ENCODE assay signal across 18 mouse cellular contexts in the genomic region with DNA sequence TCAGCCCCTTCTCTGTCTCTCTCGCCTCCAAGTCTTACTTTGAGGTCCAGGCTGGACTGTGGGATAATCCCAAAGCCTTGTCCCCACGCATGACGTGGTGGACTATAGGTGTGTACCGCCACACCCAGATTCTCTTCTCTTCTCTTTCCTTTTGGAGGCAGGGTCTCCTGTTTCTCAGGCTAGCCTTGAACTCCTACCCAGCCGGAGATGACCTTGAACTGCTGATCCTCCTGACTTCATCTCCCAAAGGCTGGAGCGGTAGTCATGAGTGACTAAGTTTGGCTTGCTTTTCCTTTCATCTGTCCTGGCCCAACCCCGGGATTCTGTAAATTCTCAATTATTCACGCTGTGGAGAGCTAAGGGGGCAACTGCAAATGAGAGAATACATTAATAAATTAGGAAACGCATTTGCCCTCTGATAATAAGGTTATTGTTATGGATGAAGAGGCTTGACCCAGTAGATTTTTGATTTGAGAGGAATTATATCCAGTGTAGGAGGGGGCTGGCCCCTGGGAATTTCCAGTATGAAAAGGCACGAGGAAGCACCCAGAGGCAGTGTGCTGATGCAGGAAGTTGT. TPM values are rescaled to one million over a fixed set of nuclear protein-coding genes. Genes with fewer than 3 reads are reported as not detected.
DNase-seq lines count a peak whose midpoint lies in the region; ATAC-seq lines count a peak whose summit lies in the region.
"Had no signal": no experiment of that assay in that cellular context is flagged by ENCODE, and none has a peak within 500 bp of the region (broad histone marks: within the 10 kb centered on the region; RNA-seq: fewer than 3 reads in every experiment).

No protein-coding gene starts in this region.

- peak; percentile 19 for DNase-seq in embryonic facial prominence, embryonic 14.5 days (ENCODE audit: low spot score)
- no peak for DNase-seq in embryonic facial prominence, embryonic 10.5 days (ENCODE audit: low spot score)
- DNase-seq in embryo, embryonic 11 days = peak; percentile 50
- DNase-seq in mesoderm, embryonic 11.5 days (ENCODE audit: low read depth, low spot score) = peak; percentile 36
- no peak for DNase-seq in left cerebral cortex, postnatal 14 days (ENCODE audit: low spot score in 2 of 2)
- no peak for DNase-seq in cerebellum, postnatal 4 days (ENCODE audit: low spot score in 2 of 2)
- DNase-seq: adrenal gland, postnatal 10 days; cerebellum, adult 9-11 months; kidney, adult 9 months; kidney, postnatal 4 days; thymus, adult 2 months had no signal

- no peaks in the 10 kb centered on the region for H3K4me1 ChIP-seq in embryonic facial prominence, embryonic 14.5 days (ENCODE audit: control insufficient read depth, insufficient read depth, low read length)
- H3K4me1 ChIP-seq in embryonic facial prominence, embryonic 10.5 days = peaks cover 26% of the 10 kb centered on the region
- H3K4me1 ChIP-seq in midbrain, embryonic 12.5 days = peaks cover 14% of the 10 kb centered on the region
- H3K4me1 ChIP-seq in midbrain, embryonic 15.5 days = no peaks in the 10 kb centered on the region
- H3K4me1 ChIP-seq: heart, embryonic 15.5 days; hindbrain, embryonic 15.5 days had no signal

- H3K9ac ChIP-seq in embryonic facial prominence, embryonic 14.5 days (ENCODE audit: low read depth, low read length) = no peak overlapping the region
- no peak overlapping the region for H3K9ac ChIP-seq in midbrain, embryonic 12.5 days (replicated peaks)
- no peak overlapping the region for H3K9ac ChIP-seq in midbrain, embryonic 15.5 days
- H3K9ac ChIP-seq: embryonic facial prominence, embryonic 13.5 days; forebrain, embryonic 12.5 days; heart, embryonic 15.5 days; hindbrain, embryonic 15.5 days had no signal

- H3K4me3 ChIP-seq in embryonic facial prominence, embryonic 14.5 days (ENCODE audit: low read depth, low read length) = no peak overlapping the region
- no peak overlapping the region for H3K4me3 ChIP-seq in embryonic facial prominence, embryonic 10.5 days
- no peak overlapping the region for H3K4me3 ChIP-seq in midbrain, embryonic 12.5 days
- H3K4me3 ChIP-seq in midbrain, embryonic 15.5 days = no peak overlapping the region
- H3K4me3 ChIP-seq: embryonic facial prominence, embryonic 13.5 days; forebrain, embryonic 12.5 days; heart, embryonic 15.5 days; hindbrain, embryonic 15.5 days; megakaryocyte, embryonic 14.5 days had no signal

- no peak for ATAC-seq in embryonic facial prominence, embryonic 14.5 days (ENCODE audit: low read depth)
- peak; percentile 74 for ATAC-seq in midbrain, embryonic 12.5 days (ENCODE audit: low FRiP score, low read depth)
- ATAC-seq in midbrain, embryonic 15.5 days (replicated peaks) = no peak

- H3K27ac ChIP-seq in embryonic facial prominence, embryonic 14.5 days (replicated peaks; ENCODE audit: low read depth, low read length) = no peak overlapping the region
- H3K27ac ChIP-seq in embryonic facial prominence, embryonic 10.5 days (replicated peaks) = no peak overlapping the region
- H3K27ac ChIP-seq in midbrain, embryonic 12.5 days (replicated peaks) = no peak overlapping the region
- no peak overlapping the region for H3K27ac ChIP-seq in midbrain, embryonic 15.5 days
- H3K27ac ChIP-seq: embryonic facial prominence, embryonic 13.5 days; forebrain, embryonic 12.5 days; heart, embryonic 15.5 days; hindbrain, embryonic 15.5 days had no signal

- no peaks in the 10 kb centered on the region for H3K27me3 ChIP-seq in embryonic facial prominence, embryonic 14.5 days (replicated peaks; ENCODE audit: control insufficient read depth, insufficient read depth, low read length)
- no peaks in the 10 kb centered on the region for H3K27me3 ChIP-seq in embryonic facial prominence, embryonic 10.5 days (replicated peaks; ENCODE audit: low read depth, poor library complexity, severe bottlenecking)
- no peaks in the 10 kb centered on the region for H3K27me3 ChIP-seq in midbrain, embryonic 12.5 days
- H3K27me3 ChIP-seq in midbrain, embryonic 15.5 days (replicated peaks) = no peaks in the 10 kb centered on the region
- H3K27me3 ChIP-seq: embryonic facial prominence, embryonic 13.5 days; forebrain, embryonic 12.5 days; heart, embryonic 15.5 days; hindbrain, embryonic 15.5 days had no signal

- H3K4me2 ChIP-seq in embryonic facial prominence, embryonic 14.5 days (ENCODE audit: low read depth, low read length) = no peak overlapping the region
- H3K4me2 ChIP-seq in midbrain, embryonic 12.5 days (replicated peaks) = no peak overlapping the region
- H3K4me2 ChIP-seq in midbrain, embryonic 15.5 days = no peak overlapping the region
- H3K4me2 ChIP-seq: embryonic facial prominence, embryonic 13.5 days; forebrain, embryonic 12.5 days; heart, embryonic 15.5 days; hindbrain, embryonic 15.5 days had no signal

- no peaks in the 10 kb centered on the region for H3K9me3 ChIP-seq in embryonic facial prominence, embryonic 14.5 days (ENCODE audit: control insufficient read depth, low read length)
- no peaks in the 10 kb centered on the region for H3K9me3 ChIP-seq in embryonic facial prominence, embryonic 10.5 days
- no peaks in the 10 kb centered on the region for H3K9me3 ChIP-seq in midbrain, embryonic 12.5 days
- H3K9me3 ChIP-seq in midbrain, embryonic 15.5 days = no peaks in the 10 kb centered on the region
- H3K9me3 ChIP-seq: embryonic facial prominence, embryonic 13.5 days; forebrain, embryonic 12.5 days; heart, embryonic 15.5 days; hindbrain, embryonic 15.5 days; megakaryocyte, embryonic 14.5 days had no signal

- intact Hi-C loops in left cerebral cortex, postnatal 14 days (cut with DNase I) = no loop called here

- 73% methylated on average over 10 of the region's 10 CpGs for WGBS in embryonic facial prominence, embryonic 14.5 days
- 80% methylated on average over 10 of the region's 10 CpGs for WGBS in embryonic facial prominence, embryonic 10.5 days
- 50% methylated on average over 10 of the region's 10 CpGs for WGBS in midbrain, embryonic 12.5 days
- 51% methylated on average over 10 of the region's 10 CpGs for WGBS in midbrain, embryonic 15.5 days

- no peaks in the 10 kb centered on the region for H3K36me3 ChIP-seq in embryonic facial prominence, embryonic 14.5 days (ENCODE audit: control insufficient read depth, insufficient read depth, low read length)
- H3K36me3 ChIP-seq in embryonic facial prominence, embryonic 10.5 days (replicated peaks) = no peaks in the 10 kb centered on the region
- H3K36me3 ChIP-seq in midbrain, embryonic 12.5 days = no peaks in the 10 kb centered on the region
- H3K36me3 ChIP-seq in midbrain, embryonic 15.5 days (replicated peaks) = no peaks in the 10 kb centered on the region
- H3K36me3 ChIP-seq: embryonic facial prominence, embryonic 13.5 days; forebrain, embryonic 12.5 days; heart, embryonic 15.5 days; hindbrain, embryonic 15.5 days had no signal

RNA-seq across cellular contexts. Expression of a gene that starts 42.3 kb away (rescaled TPM):
- polyA plus RNA-seq in embryonic facial prominence, embryonic 14.5 days (2014; fragmentation: Nextera tagmentation; extraction: Ambion mirVana) = 21.3 and 22.4 TPM in 2 replicates
- 43.8 and 44.7 TPM in 2 replicates for polyA plus RNA-seq in embryonic facial prominence, embryonic 10.5 days (2016; fragmentation: Nextera tagmentation; extraction: Ambion mirVana)
- 30.8 and 31.5 TPM in 2 replicates for polyA plus RNA-seq in midbrain, embryonic 12.5 days (2016; fragmentation: Nextera tagmentation; extraction: Ambion mirVana)
- polyA plus RNA-seq in midbrain, embryonic 15.5 days (2015; fragmentation: Nextera tagmentation; extraction: Ambion mirVana) = 39.7 TPM in 2 replicates
- 10 to 100 TPM; 21.0 to 21.1 TPM for total RNA-seq in left cerebral cortex, postnatal 14 days (2021)

RNA-seq across cellular contexts. Expression of a gene that starts 42.3 kb away (rescaled TPM):
- 47.7 and 50.2 TPM in 2 replicates for polyA plus RNA-seq in embryonic facial prominence, embryonic 14.5 days (2014; fragmentation: Nextera tagmentation; extraction: Ambion mirVana)
- 46.7 and 48.9 TPM in 2 replicates for polyA plus RNA-seq in embryonic facial prominence, embryonic 10.5 days (2016; fragmentation: Nextera tagmentation; extraction: Ambion mirVana)
- 39.5 and 41.0 TPM in 2 replicates for polyA plus RNA-seq in midbrain, embryonic 12.5 days (2016; fragmentation: Nextera tagmentation; extraction: Ambion mirVana)
- 49.6 and 50.4 TPM in 2 replicates for polyA plus RNA-seq in midbrain, embryonic 15.5 days (2015; fragmentation: Nextera tagmentation; extraction: Ambion mirVana)
- total RNA-seq in left cerebral cortex, postnatal 14 days (2021) = 10 to 100 TPM; 20.8 to 28.9 TPM

RNA-seq across cellular contexts. Expression of a gene that starts 42.4 kb away (rescaled TPM):
- polyA plus RNA-seq in embryonic facial prominence, embryonic 14.5 days (2014; fragmentation: Nextera tagmentation; extraction: Ambion mirVana) = 1.4 and 1.9 TPM in 2 replicates
- polyA plus RNA-seq in embryonic facial prominence, embryonic 10.5 days (2016; fragmentation: Nextera tagmentation; extraction: Ambion mirVana) = 1.6 and 2.4 TPM in 2 replicates
- polyA plus RNA-seq in midbrain, embryonic 12.5 days (2016; fragmentation: Nextera tagmentation; extraction: Ambion mirVana) = 2.2 and 2.5 TPM in 2 replicates
- polyA plus RNA-seq in midbrain, embryonic 15.5 days (2015; fragmentation: Nextera tagmentation; extraction: Ambion mirVana) = 2.0 and 2.9 TPM in 2 replicates
- 1 to 10 TPM; 5.8 to 7.4 TPM for total RNA-seq in left cerebral cortex, postnatal 14 days (2021)

Comparison
In these comparisons a context has a peak if more than half of its experiments do, and no peak if none do; other contexts are left out.
1. DNase-seq: peak in embryonic facial prominence, embryonic 14.5 days (single experiment), embryo, embryonic 11 days (single experiment) and mesoderm, embryonic 11.5 days (single experiment); none in embryonic facial prominence, embryonic 10.5 days (single experiment), left cerebral cortex, postnatal 14 days (0 of 2) and cerebellum, postnatal 4 days (0 of 2).